Mouse (Mus musculus): Measurements from ENCODE around the gene Sdr9c7.

DNA sequence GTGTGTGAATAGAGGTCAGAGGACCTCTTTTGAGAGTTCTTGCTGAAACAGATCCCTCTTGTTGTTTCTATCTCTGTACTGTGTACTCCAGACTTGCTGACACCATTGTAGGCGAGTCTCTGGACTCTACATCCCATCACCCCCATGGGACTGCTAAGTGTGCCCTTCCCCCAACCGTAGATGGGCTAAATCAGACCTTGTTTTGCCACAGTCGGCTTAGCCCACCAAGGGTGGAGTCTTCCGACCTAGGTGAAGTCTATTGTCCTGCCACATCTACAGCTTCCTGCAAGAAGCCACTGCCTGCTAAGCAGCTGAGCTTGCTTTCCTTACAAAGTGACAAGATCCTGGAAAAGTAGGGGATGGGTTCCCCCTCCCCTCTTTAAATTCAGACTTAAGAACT, 53.5 kb downstream of the Sdr9c7 start:
- TF ChIP-seq CTCF (IDR thresholded peaks at IDR 0.05; ENCODE audit: control insufficient read depth, insufficient read depth, low read length): no peak
- TF ChIP-seq POLR2A (IDR thresholded peaks at IDR 0.05; ENCODE audit: borderline replicate concordance, control insufficient read depth, low read depth, low read length): no peak

Measured in bone marrow, adult 2 months (tissue).